Mouse (Mus musculus) cerebellum, adult 2 months (tissue): ENCODE measurements around the gene Mslnl. TPM values are rescaled to one million over a fixed set of nuclear protein-coding genes. Genes with fewer than 3 reads are reported as not detected.
"Not testable (repeated sequence)": the region's sequence is repeated elsewhere in the genome, so short reads cannot be mapped to it uniquely, and the experiment has no call there.

Experiments
- DNase-seq, 2 experiments: peaks; one replicate each; pipeline ENCODE4 v3.0.0; 2021
- H3K27ac ChIP-seq: fragments of 200-500 bp; 2 replicates; pipeline ENCODE4 v1.5.1; 2012; ENCODE audit warnings: low read length, control low read depth, inconsistent platforms; ENCODE audit not compliant: insufficient read depth
- H3K27me3 ChIP-seq: fragments of 200-500 bp; 2 replicates; pipeline ENCODE4 v1.6.1; 2012; ENCODE audit warnings: inconsistent platforms, mild to moderate bottlenecking, low read length, moderate library complexity; ENCODE audit not compliant: control insufficient read depth, insufficient read depth
- H3K4me1 ChIP-seq: fragments of 200-500 bp; 2 replicates; pipeline ENCODE4 v1.6.1; 2011; ENCODE audit warnings: low read length; ENCODE audit not compliant: control insufficient read depth, insufficient read depth
- H3K4me3 ChIP-seq: fragments of 200-500 bp; replicated peaks from 2 replicates; pipeline ENCODE3; 2011; ENCODE audit warnings: mild to moderate bottlenecking, low read depth, low read length, control low read depth; ENCODE audit not compliant: insufficient read depth
- CTCF ChIP-seq: fragments of 200-500 bp; IDR thresholded peaks from 2 replicates; pipeline ENCODE4 v1.5.1; 2011; ENCODE audit warnings: low read depth, mild to moderate bottlenecking, control low read depth, low read length, moderate library complexity, borderline replicate concordance; ENCODE audit not compliant: insufficient read depth
- POLR2A ChIP-seq: fragments of 200-500 bp; IDR thresholded peaks from 2 replicates; pipeline ENCODE4 v1.6.1; 2011; ENCODE audit warnings: low read length, control low read depth, borderline replicate concordance; ENCODE audit not compliant: insufficient read depth
- WGBS: fragments of 180-500 bp; shearing (Covaris S2); methylation state at CpG from one replicate; pipeline ENCODE4 v1.1.7; 2018; 5-methylcytosine and 5-hydroxymethylcytosine counted together
- polyA plus RNA-seq: library from polyadenylated mRNA; depleted of rRNA; stranded (reverse); fragments of >200 nt; gene quantifications from 2 replicates; pipeline ENCODE4 v1.2.3, GENCODE M21; 2012

The Mslnl gene
- polyA plus RNA-seq, 1 experiment: 1.1 TPM

- Histone ChIP-seq H3K4me1 (peaks cover 9% of the 10 kb centered on the region), H3K27me3 (no peaks in the 10 kb centered on the region), H3K4me3 (peak within 1 kb of the TSS; percentile 95), H3K27ac (0 out of 2 replicates have a peak within 1 kb of the TSS, but pooled peaks have one; percentile 48)
- DNase-seq: peak; percentile 99 to 100
- TF ChIP-seq POLR2A (peak; percentile 92; the same call in 1 of the 2 replicates), CTCF (no peak)
- WGBS: under 1% methylated on average over 37 of the region's 37 CpGs
These were observed 8.4 kb upstream of the Mslnl start, which contains the start of the genes Chtf18 and Rpusd1 for GRCm38 (mm10) chr17:25727265-25728008. Gene Chtf18 (minus strand): TSS chr17:25727419. Gene Rpusd1 (plus strand): TSS chr17:25727670.

DNA sequence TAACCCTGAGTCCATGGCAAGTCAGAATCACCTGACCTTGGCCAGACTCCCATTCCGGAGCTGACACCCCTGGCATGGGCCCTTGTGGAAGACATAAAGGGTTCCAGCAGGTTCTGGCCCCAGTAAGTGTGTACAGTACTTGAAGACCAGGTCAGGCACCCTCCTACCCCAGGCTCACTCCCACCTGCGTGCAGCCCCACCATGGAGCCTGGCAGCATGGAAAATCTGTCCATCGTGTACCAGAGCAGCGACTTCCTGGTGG lies 7.9 kb upstream of the Mslnl start:
- 10% methylated on average over 4 of the region's 4 CpGs for WGBS
- no peak for DNase-seq
- peak overlapping the region; percentile 95 for H3K4me3 ChIP-seq
- no peaks in the 10 kb centered on the region for H3K27me3 ChIP-seq
- TF ChIP-seq POLR2A (no peak), CTCF (no peak)
- peaks cover 9% of the 10 kb centered on the region for H3K4me1 ChIP-seq
- H3K27ac ChIP-seq: no peak overlapping the region

- peak; percentile 77 to 86 for DNase-seq
- Histone ChIP-seq H3K4me1 (peaks cover 9% of the 10 kb centered on the region), H3K27ac (no peak overlapping the region), H3K27me3 (no peaks in the 10 kb centered on the region), H3K4me3 (no peak overlapping the region)
- peak; percentile 92 for TF ChIP-seq CTCF
- no peak for TF ChIP-seq POLR2A
- 19% methylated on average over 2 of the region's 2 CpGs for WGBS
These were observed 3.8 kb upstream of the Mslnl start for GRCm38 (mm10) chr17:25732082-25732481.

GRCm38 (mm10) chr17:25735246-25735645 lies 596 bp upstream of the Mslnl start:
- 76% methylated on average over 5 of the region's 5 CpGs for WGBS
- Histone ChIP-seq H3K4me1 (peaks cover 8% of the 10 kb centered on the region; the same call in 1 of the 2 replicates), H3K27me3 (no peaks in the 10 kb centered on the region), H3K27ac (no peak overlapping the region), H3K4me3 (no peak overlapping the region)
- no peak for DNase-seq
- TF ChIP-seq CTCF (no peak), POLR2A (no peak)

GRCm38 (mm10) chr17:25738861-25739260 lies 3.0 kb downstream of the Mslnl start:
- DNase-seq: no peak
- peaks cover 8% of the 10 kb centered on the region; the same call in 1 of the 2 replicates for H3K4me1 ChIP-seq
- no peaks in the 10 kb centered on the region for H3K27me3 ChIP-seq
- no peak overlapping the region for H3K4me3 ChIP-seq
- 68% methylated on average over 7 of the region's 7 CpGs for WGBS
- no peak for TF ChIP-seq POLR2A
- TF ChIP-seq CTCF: no peak
- H3K27ac ChIP-seq: no peak overlapping the region

GRCm38 (mm10) chr17:25741471-25741870 lies 5.6 kb downstream of the Mslnl start:
- not testable (repeated sequence) for H3K27ac ChIP-seq, DNase-seq, H3K27me3 ChIP-seq, H3K4me3 ChIP-seq, H3K4me1 ChIP-seq
- WGBS: 62% methylated on average over 12 of the region's 12 CpGs

GRCm38 (mm10) chr17:25743831-25744230 lies 8.0 kb downstream of the Mslnl start:
- H3K4me1 ChIP-seq: no peaks in the 10 kb centered on the region
- TF ChIP-seq POLR2A (no peak), CTCF (no peak)
- H3K4me3 ChIP-seq: no peak overlapping the region
- H3K27ac ChIP-seq: no peak overlapping the region
- 70% methylated on average over 9 of the region's 9 CpGs for WGBS
- no peak for DNase-seq
- no peaks in the 10 kb centered on the region for H3K27me3 ChIP-seq

GRCm38 (mm10) chr17:25744311-25744710 lies 8.5 kb downstream of the Mslnl start:
- no peak for DNase-seq
- Histone ChIP-seq H3K4me3 (no peak overlapping the region), H3K27ac (no peak overlapping the region), H3K4me1 (no peaks in the 10 kb centered on the region), H3K27me3 (no peaks in the 10 kb centered on the region)
- TF ChIP-seq CTCF (no peak), POLR2A (no peak)
- WGBS: 55% methylated on average over 10 of the region's 10 CpGs

DNA sequence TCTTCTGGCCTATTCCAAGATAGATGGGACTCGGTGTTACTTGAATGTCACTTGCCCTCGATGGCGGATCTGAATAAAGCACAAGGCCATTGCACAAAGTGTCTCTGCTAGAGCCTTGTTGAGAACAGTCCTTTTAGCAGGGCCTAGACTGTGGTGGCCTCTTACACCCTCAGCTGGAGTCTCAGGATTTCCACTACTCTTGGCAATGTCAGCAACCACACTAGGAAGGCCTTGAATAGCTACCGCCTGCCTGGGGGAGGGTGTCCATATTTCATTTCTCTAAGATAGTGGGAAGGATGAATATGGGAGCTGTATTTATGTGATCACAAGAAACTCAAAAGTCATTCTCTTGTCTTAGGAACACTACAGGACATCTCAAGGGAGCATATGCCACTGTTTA lies 12.4 kb downstream of the Mslnl start:
- no peak overlapping the region for H3K27ac ChIP-seq
- WGBS: 93% methylated on average over 4 of the region's 4 CpGs
- no peaks in the 10 kb centered on the region for H3K27me3 ChIP-seq
- TF ChIP-seq POLR2A: no peak
- TF ChIP-seq CTCF: no peak
- DNase-seq: no peak
- no peaks in the 10 kb centered on the region for H3K4me1 ChIP-seq
- H3K4me3 ChIP-seq: no peak overlapping the region
